Mouse (Mus musculus) gastrocnemius, postnatal 10 days (tissue): Measurements from ENCODE around the gene Kmt2d. TPM values are rescaled to one million over a fixed set of nuclear protein-coding genes. Genes with fewer than 3 reads are reported as not detected.

Source experiments
- DNase-seq: peaks from one replicate; pipeline ENCODE4 v3.0.0; 2021; ENCODE audit warnings: mixed read lengths
- total RNA-seq, 2 experiments: library from RNA; stranded (reverse); gene quantifications; 2 replicates each; pipeline ENCODE4 v1.2.3; 2021

The Kmt2d gene
- total RNA-seq, 2 experiments from 2014 or later, result 46.9 to 59.9 TPM

- no peak for DNase-seq
Measured at GRCm38 (mm10) chr15:98887526-98887925, 16.5 kb upstream of the Kmt2d start.

- DNase-seq, result no peak
Measured at GRCm38 (mm10) chr15:98886667-98887387, 15.8 kb upstream of the Kmt2d start.

DNA sequence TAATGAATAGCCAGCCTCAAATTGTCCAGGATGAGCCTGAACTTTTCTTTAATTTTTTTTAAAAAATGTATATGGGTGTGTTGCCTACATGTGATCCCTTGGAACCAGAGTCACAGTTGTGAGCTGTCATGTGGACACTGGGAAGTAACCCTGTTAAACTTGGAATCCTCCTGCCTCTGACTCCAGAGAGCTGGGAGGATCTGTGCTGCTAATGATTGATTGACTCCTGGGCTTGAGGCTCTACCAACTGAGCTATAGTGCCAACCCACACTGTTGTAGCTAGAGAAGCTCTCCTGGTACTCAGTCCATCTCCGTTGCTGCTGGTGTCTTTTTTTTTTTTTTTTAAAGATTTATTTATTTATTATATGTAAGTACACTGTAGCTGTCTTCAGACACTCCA lies 13.1 kb upstream of the Kmt2d start:
- no peak for DNase-seq

DNA sequence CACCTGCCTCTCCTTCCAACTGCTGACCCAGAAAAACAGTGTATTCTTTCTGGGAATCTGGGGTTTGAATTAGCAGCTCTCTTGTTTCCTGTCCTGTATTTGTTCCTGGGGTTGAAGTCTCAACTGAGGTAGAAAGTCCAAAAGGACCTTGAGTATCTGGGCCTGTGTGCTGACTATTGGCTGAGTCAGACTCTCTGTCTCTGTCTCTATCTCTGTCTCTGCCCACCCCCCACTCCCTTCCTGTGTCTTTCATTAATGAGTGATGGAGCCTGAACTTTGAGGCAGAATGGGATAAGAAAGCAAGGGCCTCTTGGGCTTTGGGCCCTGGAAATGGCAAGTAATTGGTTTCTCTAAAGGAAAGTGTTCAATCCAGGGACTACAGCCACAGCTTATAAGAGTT lies 12.7 kb upstream of the Kmt2d start:
- DNase-seq, result no peak

- no peak for DNase-seq
Measured at GRCm38 (mm10) chr15:98881656-98882008, 10.6 kb upstream of the Kmt2d start.

GRCm38 (mm10) chr15:98880978-98881655 lies 10.1 kb upstream of the Kmt2d start:
- peak; percentile 79 for DNase-seq

- DNase-seq, result peak; percentile 55
Measured at GRCm38 (mm10) chr15:98877331-98877730, 6.3 kb upstream of the Kmt2d start.

GRCm38 (mm10) chr15:98871916-98872888 lies 1.2 kb upstream of the Kmt2d start:
- peak; percentile 86 for DNase-seq

DNA sequence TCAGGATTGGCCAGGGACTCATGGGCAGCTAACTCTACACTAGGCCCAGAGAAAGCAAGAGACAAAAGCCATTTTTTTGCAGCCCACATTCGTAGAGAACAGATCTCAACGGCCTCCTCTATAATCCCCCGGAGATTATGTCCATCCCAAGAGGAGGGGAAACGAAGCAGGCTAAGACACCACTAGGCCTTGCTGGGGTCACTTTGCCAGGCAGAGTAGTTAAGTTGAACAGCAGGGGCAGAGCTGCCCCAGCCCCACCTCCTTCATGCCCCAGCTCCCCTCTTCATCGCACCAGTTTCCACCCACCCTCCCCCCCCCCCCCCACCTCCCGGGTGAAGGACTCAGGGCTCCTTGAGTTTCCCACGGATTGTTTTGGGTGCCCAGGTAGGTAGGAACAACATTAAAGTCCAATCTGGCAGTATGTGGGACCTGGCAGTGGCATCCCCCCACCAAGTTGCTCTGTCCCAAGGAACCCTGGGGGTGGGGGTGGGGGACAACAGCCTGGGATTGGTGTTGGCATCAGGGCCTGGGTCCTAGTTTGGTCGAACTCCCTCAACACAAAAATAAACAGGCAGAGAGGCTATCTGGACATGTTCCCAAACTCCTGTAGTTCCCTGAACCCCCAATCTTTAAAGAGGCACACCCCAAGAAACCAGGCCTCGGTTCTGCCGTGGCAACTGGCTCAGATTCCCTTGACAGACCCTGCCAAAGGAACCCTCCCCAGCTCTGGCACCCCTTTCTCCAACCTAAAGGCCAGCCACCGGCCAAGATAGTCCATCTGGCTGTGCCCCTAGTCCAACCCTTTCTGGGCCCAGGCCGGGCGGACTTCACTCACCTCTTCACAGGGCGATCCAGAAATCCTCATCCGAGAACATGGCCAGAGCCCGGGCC lies 580 bp downstream of the Kmt2d start:
- peak; percentile 60 for DNase-seq

DNA sequence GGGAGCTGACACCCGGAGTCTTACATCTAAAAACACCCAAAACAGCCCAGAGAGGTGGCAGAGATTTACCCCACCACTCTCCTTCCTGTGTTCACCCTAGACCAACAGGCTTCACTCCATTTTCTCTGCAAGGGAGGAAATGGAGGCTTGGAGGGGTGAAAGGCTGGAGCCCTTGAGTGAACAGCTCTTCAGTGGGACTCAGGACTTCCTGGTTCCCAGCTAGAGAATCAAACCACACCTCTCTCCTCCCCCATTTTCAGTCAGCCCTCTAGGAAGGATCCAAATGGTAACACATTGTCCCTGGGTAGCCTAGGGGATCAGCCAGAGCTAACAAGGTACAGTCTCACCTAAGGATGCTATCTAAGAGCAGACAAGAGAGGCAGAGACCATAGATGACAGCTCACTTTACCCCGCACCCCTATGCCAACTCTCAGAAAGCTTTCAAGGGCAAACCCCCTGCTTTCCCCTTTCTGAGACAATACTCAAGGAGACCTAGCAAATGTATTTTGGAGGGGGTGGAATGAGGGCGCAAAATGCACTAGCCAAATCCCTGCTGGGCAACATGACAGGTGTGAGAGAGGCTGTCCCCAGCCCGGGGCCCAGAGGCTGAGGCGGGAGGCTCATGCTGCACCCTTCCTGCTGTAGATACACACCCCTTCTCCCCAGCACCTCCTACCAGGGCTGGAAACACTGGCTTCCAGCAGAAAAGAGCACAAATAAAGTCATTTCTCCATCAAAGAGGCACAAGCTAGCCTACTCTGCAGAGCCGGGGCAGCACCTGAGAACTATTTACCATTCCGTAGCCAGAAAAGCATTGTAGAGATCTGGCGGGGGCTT lies 1.4 kb downstream of the Kmt2d start:
- no peak for DNase-seq

DNA sequence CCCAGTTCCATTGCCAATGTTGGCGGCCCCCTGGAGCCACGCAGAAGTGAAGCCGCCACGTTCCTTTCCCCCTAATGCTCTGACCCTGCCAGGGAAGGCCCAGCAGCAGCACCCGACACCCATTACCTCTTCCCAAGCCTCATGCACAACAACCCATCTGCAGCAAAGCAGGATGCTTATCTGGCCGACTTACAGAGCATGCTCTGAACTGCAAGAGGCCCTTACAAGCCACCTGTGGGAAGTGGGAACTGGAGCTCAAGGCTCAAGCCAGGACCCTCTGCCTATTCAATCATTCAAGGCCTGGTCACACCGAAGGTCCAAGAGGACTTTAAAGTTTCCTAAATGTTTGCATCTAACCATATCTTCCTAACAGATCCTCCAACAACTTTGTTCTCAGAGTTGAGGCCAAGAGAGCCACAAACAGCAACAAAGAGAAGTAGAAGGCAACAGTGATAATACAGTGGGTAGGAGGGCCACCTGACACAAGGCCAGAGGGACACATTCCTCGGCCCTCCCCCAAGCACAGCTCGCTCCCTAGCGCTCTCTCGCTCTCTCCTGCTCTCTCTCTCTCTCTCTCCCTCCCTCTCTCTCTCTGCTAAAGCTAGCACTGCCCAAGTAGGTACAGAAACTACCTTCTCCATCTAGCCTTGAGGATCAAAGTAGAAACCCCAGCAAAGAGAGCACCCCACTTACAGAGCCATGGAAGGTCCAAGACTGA lies 2.5 kb downstream of the Kmt2d start:
- no peak for DNase-seq

DNA sequence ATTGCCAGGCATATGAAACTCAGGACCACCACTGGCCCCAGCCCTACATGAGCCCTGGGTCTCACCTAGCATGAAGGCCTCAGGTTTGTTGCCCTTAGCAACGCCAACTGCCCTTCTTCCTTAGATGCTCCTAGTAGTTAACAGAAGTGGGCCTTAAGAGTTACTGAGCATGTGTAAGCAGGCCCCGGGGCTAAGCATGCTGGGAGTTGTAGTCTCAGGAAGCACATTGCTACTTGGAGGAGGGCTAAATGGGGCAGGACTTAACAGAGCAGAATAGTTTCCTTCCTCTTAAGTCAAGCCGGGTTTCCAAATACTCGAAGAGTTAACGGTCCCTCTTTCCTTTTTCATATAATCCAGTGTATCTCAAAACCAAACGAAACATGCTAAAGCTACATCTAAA lies 3.7 kb downstream of the Kmt2d start:
- no peak for DNase-seq

DNA sequence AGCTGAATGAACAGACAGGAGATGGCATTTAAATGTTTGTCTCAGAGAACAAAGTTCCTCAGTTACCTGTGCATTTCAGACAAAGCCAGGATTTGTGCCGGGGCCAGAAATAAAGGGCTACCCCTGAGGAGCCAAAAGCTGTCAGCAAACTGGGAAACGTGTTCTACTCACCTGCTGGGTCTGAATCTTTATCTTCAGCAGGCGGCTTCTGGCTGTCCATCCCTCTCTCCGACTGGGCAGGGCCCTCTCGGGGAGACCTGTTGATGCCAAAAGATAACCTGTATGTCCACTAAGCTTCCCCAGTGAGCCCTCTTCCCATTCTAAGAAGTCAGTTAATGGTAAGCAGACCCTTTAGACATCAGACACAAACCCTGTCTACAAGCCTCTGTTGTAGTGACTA lies 4.5 kb downstream of the Kmt2d start:
- no peak for DNase-seq

GRCm38 (mm10) chr15:98865771-98866170 lies 5.2 kb downstream of the Kmt2d start:
- DNase-seq, result no peak

GRCm38 (mm10) chr15:98864951-98865350 lies 6.1 kb downstream of the Kmt2d start:
- DNase-seq, result no peak

DNA sequence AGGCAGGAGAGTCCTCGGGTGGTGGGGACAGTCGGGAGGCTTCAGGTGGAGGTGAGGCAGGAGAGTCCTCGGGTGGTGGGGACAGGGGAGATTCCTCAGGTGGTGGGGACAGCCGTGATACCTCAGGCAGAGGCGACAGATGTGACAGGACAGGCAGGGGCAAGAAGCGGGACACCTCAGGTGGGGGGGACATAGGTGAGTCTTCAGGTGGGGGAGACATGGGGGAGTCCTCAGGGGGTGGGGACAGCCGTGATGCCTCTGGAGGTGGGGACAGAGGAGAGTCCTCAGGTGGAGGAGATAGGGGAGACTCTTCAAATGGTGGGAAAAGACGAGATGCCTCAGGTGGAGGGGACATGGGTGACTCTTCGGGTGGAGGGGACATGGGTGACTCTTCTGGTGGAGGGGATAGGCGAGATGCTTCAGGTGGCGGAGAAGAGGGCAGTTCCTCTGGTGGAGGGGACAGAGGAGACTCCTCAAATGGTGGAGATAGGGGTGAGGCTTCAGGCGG lies 7.5 kb downstream of the Kmt2d start:
- no peak for DNase-seq

GRCm38 (mm10) chr15:98861701-98862410 lies 9.1 kb downstream of the Kmt2d start:
- no peak for DNase-seq

- no peak for DNase-seq
Measured at GRCm38 (mm10) chr15:98860921-98861320, 10.1 kb downstream of the Kmt2d start.

DNA sequence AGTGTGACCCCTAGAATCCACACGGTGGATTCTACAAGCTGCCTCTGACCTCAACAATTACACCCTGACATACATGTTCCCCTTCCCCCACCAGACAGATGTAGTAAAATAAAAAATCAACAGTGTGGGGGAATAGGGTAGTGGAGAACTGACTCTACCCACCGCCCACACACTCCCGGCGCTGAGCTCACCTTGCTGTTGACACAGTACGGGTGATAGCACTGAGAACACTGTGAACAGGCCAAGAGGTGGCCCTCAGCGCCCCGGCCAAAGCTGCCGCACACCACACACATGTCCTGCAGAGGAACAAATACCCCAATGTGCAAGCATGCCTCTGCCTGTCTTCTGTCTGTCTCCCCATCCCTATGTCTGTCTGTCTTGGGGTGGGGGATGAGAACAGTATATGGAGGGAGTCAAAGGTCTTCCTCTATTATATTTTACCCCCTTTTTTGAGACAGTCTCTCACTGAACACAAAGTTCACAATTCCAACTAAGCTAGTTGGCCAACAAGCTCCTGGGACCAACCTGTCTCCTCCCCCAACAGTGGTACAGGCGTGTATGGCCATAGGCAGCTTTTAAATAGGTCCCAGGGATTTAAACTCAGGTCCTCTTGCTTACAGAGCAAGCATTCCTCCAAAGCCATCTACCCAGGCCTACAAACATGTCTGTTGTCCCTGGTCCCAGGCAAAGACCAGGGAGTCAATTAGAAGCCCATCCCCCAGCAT lies 11.5 kb downstream of the Kmt2d start:
- DNase-seq, result no peak
